Mouse (Mus musculus) lung, postnatal 36 days (tissue): ENCODE measurements around the gene Hist2h2ac.
A peak's percentile ranks its signal among the peaks of the same experiment; 100 is the strongest.
"Not testable (repeated sequence)": the region's sequence is repeated elsewhere in the genome, so short reads cannot be mapped to it uniquely, and the experiment has no call there.

Experiments
- DNase-seq: peaks from one replicate; pipeline ENCODE4 v3.0.0; 2022; ENCODE audit warnings: mixed read lengths

Gene Hist2h2ac

DNA sequence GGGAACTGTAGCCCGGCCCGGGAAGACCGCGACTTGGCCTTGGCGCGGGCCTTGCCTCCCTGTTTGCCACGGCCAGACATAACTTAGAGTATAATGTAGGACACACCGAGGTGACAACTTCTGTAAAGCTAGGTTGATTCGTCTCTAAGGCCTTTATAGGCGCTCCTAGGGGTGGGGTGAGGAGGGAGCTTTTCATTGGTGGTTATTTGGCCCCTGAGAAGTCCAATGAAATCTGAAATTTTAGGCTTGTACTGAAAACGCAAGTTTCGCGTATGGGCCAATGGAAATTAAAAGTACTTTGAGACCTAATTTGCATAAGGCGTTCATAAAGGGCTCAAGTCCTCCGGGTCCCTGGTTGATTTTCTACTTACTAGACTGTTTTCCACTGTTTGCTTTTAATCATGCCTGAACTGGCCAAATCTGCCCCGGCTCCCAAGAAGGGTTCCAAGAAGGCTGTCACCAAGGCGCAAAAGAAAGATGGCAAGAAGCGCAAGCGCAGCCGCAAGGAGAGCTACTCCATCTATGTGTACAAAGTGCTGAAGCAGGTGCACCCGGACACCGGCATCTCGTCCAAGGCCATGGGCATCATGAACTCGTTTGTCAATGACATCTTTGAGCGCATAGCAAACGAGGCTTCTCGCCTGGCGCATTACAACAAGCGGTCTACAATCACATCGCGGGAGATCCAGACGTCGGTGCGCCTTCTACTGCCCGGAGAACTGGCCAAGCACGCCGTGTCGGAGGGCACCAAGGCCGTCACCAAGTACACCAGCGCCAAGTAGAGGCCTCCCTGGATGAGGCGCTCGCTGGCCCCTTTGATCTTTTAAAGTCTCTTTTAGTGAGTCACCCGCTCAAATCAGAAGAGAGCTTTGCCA, at the start of gene Hist2h2ac, which contains the start of gene Hist2h2be:
TSS of gene Hist2h2ac (minus strand) at position 116 of the 875 bp plus-strand sequence.
TSS of gene Hist2h2be (plus strand) at position 355 of the 875 bp plus-strand sequence.
- DNase-seq: peak; percentile 96

DNA sequence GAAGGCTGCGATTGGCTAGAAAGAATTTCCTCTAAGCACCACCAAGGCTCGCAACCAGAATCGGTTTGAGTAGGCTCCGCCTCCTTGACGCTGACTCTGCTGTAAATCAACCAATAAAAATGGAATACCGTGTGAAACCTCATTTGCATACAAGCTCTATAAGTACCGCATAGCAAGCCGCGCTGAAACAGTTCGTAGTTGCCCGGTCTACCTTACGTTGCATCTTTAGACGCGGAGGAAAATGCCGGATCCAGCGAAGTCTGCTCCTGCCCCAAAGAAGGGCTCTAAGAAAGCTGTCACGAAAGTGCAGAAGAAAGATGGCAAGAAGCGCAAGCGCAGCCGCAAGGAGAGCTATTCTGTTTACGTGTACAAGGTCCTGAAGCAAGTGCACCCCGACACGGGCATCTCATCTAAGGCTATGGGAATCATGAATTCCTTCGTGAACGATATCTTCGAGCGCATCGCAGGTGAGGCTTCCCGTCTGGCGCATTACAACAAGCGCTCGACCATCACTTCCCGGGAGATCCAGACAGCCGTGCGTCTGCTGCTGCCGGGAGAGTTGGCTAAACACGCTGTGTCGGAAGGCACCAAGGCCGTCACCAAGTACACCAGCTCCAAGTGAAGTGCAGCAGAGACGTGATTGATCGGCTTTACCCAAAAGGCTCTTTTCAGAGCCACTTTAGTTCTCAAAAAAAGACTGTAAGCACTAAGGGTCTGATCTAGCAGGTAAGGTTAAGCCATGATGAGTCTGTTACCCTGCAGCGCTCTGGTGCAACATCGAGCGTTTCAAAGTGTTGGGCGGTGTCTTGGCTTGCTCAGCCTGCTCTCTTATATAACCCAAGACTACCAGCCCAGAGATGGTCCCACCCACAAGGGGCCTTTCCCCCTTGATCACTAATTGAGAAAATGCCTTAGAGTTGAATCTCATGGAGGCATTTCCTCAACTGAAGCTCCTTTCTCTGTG, 49.1 kb upstream of the Hist2h2ac start, which contains the start of gene Hist2h2bb:
TSS of gene Hist2h2bb (plus strand) at position 242 of the 964 bp plus-strand sequence.
- DNase-seq: peak; percentile 98

DNA sequence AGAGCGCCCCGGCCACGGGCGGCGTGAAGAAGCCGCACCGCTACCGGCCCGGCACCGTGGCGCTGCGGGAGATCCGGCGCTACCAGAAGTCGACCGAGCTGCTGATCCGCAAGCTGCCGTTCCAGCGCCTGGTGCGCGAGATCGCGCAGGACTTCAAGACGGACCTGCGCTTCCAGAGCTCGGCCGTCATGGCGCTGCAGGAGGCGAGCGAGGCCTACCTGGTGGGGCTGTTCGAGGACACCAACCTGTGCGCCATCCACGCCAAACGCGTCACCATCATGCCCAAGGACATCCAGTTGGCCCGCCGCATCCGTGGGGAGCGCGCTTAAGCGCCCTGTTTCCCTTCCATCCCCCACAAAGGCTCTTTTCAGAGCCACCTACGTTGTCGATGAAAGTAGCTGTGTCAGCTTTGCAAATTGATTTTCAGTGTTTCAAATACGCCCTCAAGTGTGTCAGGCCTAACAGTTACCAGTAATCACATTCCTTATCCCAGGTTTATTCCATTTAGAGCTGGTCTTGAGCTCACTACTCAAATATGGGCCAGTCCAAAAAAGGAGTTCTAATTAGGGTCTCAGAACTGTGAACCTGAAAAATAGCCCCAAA, 48.2 kb upstream of the Hist2h2ac start:
- not testable (repeated sequence) for DNase-seq

DNA sequence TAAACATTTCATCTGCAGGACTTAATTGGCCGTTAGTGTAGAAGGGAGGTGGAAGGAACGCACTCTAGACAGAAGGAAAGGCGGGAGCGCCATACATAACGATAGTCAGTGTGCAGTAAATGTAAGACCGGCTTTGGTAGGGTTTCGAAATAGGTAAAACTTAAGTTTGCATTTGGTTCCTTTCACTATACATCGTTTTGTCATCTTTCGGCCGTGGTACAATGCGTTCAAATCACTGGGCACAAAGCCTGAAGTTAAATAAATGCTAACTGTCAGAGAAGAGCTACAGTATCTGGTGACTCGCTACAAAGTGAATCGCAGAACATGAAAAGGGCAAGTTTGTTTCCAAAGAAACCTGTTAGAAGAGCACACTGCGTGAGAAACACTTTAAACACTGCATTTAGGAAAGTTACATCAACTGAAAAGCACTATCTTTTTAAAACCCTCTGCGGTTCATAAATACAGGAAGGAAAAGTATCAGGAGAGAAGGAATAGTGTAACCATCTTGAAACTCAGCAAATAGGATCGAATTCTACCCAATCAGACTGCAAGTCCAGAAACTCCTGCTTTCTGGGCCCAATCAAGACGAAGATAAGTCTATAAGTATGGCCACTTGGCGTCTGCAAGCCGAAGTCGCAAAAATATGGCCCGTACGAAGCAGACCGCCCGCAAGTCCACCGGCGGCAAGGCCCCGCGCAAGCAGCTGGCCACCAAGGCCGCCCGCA, 47.5 kb upstream of the Hist2h2ac start, which contains the start of gene Hist2h3b:
TSS of gene Hist2h3b (plus strand) at position 604 of the 725 bp plus-strand sequence.
- peak; percentile 86 for DNase-seq

DNA sequence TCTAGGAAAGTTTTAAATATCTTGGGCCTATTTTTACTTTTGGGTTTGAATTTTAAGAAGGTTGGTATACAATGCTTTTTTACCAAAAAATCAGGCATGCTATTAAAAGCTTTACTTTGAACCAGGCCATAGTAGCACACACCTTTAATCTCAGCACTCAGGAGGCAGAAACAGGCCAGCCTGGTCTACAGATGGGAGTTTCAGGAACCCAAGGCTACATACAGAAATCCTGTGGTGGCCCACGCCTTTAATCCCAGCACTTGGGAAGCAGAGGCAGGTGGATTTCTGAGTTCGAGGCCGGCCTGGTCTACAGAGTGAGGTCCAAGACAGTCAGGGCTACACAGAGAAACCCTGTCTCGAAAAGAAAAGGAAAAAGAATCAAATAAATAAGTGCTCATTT, 46.9 kb upstream of the Hist2h2ac start:
- DNase-seq: no peak

DNA sequence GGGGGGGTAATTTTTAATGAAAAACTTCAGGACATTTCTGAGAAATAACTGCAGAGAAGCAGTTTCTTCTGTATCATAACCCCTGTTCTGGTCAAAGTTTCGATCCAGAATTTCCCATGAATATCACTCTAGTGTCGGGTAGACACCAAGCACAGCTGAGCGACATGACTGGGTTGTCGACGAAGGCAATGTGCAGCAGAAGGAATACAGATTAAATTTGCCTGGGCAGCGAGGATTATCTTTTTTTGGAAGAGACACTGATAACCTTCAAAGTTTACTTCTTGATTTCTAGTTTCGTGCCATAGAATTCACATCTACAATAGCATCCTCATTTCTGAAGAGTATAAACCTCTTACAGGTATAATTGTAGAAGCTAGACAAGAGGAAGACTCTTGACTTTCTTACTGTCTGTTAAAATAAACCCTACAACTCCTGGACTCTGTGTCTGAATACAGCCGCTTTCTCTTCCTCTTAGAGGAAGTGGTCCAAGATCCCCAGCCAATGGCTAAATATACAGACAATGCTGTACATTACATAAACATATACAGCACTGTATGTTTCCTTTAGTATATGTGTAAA, 45.5 kb upstream of the Hist2h2ac start:
- no peak for DNase-seq

DNA sequence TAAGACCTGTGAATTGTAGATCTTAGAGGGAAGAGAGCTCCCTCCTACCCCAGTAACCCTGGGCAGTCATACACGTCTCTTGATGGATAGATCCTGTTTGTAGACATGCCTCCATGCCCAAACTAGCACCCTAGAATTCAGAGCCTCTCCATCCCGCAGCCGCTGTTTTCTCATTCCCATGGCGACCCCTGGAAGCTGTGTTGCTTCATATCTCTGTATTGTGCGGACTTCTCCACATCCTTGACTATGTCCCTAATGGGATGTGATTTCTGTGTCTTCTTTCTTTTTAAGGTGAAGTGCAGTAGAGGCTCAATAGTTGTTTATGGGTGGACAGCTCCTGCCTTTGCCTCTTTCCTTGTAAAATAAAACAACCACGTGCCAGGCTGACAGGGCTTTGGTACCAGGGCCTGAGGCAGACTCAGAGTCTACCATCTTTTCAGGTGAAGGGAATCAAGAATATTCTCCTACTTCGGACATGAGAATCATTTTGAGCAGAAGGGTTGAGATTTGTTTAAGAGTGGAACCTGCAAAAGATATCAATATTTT, 43.8 kb upstream of the Hist2h2ac start:
- no peak for DNase-seq

DNA sequence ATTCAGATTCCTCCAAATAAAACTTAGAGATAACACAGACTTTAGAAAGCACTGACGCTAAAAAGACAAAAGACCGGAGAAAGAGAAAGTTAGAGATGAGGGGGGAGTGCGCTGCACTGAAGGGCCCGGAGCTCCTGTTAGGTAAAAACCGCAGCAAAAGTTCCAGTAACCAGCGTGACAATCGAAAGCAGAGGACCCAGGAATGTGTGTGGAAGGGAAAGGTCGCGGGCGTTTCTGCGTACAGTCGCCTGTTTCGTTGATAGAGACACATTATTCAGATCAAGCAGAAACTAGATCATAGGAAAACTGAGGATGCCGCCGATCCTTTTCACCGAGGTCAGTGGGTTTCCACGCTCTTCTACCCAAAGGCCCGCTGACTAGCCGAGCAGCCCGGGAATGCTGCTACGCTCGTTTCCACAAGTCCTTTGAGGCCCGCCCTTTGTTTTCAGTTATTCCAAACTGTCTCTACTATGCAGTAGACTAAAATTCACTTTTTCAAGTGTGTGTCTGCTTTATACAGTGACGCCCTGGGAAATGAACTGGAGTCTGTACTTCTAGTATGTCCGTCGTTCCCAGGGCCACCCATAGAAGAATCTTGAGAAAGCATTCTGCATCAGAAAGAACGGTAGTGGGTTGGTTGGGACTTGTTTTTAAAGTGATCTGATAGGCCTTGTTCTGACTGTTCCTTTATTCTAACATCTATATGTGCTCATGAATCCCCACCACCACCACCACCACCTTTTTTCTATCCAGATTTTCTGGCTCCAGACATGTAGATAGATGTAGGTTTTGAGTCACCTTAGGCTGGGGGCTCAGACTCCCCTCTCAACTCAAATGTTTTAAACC, 43.1 kb upstream of the Hist2h2ac start:
- DNase-seq: peak; percentile 46

DNA sequence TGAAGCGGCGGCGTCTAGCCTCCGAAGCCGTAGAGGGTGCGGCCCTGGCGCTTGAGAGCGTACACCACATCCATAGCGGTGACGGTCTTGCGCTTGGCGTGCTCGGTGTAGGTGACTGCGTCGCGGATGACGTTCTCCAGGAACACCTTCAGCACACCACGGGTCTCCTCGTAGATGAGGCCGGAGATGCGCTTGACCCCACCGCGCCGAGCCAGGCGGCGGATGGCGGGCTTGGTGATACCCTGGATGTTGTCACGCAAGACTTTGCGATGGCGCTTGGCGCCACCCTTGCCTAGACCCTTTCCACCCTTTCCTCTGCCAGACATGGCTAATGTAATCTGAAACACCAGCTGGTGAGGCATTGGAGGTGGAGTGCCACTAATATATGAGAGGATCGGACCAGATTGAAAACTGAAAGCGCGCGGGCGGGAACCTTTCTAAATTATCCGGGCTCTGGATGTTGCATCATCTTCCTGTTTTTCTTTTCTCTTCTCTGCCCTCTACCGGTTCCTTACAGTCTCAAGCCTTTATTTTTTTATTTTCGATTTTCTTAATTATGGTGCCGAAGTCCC, 42.4 kb upstream of the Hist2h2ac start, which contains the start of gene Hist2h4:
TSS of gene Hist2h4 (minus strand) at position 333 of the 572 bp plus-strand sequence.
- DNase-seq: peak; percentile 99

DNA sequence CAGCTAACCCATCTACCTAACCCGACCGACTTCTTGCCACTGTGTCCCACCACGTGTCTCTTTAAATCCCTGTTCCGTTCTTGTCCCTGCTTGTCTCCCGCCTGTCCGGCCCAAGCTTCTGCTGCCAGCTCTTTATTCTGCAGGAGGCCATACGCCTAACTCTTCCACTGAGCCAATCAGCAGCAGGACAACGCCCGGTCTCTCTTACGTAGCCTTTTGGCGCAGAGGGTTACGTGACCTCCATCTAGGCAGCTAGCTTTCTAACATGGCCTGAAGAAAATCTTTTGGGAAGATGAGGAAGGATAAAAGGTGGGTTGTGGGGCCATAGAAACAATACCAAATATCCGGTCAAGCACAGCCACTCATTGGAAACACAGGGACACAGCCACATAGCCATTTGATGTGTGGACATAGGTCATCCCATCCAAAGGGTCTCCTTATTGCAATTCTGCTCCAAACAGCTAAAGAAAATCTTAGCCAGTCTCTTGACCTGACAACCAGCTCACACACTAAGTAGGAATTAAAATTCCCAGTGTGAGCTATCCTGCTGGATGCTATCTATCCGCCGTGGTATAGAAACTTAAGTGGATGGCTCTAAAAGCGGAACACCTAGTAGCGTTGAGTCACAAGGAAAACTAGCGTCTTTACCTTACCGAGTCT, 41.7 kb upstream of the Hist2h2ac start:
- peak; percentile 95 for DNase-seq

DNA sequence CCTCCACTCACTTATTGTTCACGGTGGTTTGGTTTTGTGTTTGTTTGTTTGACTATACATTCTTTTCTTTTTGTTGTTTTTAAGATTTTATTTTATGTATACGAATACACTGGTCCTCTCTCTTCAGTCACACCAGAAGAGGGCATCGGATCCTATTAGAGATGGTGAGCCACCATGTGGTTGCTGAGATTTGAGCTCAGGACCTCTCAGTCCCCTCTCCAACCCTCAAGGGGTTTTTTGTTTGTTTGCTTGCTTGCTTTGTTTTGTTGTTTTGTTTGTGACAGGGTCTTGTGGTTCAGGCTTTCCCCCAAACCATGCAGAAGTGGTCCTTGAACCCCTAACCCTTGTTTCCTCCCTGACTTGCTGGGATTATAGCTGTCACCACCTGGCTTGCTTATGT, 40.9 kb upstream of the Hist2h2ac start:
- DNase-seq: no peak

DNA sequence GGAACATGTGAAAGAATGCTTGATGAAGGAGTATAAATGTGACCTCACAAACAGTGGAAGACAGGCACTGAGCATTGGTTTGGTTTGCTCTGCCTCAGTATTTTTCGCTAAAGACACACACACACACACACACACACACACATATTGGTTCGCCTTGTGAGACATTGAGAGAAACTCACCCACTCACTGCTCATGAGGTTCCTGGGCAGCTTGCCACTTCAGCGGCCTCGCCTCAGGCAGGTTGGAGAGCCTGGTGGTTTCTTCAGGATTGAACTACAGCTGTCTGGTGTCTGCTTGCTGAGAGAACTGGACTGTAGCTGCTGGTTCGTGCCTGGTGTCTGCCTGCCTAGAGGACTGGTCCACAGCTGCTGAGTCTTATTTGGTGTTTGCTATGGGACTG, 39.5 kb upstream of the Hist2h2ac start:
- no peak for DNase-seq

DNA sequence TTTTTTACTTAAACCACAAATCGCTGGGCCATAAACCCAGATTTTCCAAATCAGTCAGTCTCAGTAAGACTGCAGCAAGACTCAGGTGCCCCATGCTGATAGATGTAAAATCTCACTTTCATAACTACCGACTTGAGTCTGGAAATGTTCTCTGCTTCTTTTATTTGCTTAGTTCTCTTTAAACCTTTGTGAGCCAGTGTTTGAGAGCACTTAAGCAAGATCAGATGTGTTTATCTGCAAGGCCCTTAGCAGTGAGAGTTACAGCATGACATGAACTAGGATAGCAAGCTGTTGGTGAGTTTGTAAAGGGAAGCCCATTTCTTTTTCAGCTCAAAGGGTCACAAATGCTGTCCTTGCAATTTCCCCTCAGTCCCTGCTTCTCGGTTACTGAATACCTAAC, 36.5 kb upstream of the Hist2h2ac start:
- peak; percentile 44 for DNase-seq

DNA sequence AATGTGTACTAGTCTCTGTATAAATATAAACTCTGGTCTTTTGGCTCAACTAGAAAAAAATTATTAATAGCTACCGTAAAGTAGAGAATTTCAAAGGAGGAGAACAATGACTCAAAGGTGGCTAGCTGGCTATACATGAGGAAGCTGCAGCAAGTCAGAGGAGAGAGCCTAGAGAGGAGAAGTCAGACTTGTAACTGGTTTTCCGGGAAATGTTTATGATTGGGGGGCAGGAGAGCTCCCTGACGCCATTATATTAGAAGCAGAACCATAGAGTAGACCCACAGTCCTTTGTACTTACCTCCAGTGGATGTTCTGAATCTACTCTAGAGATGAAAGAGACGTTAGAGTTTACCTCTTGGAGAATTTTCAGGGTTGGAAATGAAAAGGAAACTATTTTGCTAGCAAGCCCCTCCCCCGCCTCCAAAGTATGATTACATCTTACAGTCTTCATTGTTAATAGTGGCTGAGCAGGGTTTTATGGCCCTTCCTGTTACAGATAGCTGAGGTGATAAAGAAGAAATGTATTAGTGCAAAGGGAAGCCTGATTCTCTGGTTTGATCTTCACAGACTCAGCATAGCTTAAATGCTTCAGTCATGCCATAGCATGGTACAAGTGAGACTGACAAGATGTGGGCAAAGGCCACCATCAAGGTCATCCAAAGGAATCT, 35.4 kb upstream of the Hist2h2ac start:
- DNase-seq: peak; percentile 56

DNA sequence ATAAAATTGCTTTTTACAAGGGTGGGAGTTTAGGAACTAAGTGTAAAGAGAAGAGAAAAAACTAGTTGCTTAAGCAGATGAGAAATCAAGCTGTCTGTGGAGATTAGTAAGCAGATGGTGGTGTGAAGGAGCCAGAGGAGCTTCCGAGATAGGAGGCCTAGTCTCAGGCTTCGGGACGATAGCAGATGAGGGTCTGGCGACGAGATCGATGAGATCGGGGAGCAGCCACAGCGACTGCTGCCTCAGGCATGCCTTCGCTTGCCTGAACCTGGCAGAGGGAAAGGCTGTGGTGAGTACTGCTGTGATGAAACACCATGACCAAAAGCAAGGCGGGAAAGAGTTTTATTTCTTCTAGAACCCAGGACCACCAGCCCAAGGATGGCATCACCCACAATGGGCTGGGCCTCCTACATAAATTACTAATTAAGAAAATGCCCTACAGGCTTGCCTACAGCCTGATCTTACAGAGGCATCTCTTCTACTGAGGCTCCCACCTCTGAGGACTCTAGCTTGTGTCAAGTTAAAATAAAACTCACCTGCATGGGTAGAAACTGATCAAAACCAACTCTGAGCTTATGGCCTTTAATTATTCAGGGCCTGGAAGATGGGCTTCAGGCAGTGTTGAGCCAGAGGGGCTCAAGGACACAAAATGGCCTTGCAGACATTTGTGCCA, 34.1 kb upstream of the Hist2h2ac start:
- DNase-seq: no peak

DNA sequence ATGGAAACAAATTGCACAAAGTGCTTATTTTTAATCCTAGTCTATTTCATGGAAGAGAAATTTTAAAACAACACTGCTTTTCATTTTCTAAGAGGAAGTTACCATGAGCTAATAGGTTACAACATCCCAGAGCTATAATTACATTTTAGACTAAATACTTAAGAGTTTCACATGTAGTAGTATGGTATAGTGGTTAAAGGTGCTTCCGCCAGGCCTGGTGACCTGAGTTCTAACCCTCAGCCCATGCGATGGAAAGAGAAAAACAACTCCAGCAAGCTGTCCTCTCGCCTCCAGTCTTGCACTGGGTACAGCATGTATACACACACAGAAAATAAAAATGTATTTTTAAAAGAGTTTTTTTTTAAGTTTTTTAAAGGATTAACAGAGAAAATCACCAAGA, 31.1 kb upstream of the Hist2h2ac start:
- no peak for DNase-seq

DNA sequence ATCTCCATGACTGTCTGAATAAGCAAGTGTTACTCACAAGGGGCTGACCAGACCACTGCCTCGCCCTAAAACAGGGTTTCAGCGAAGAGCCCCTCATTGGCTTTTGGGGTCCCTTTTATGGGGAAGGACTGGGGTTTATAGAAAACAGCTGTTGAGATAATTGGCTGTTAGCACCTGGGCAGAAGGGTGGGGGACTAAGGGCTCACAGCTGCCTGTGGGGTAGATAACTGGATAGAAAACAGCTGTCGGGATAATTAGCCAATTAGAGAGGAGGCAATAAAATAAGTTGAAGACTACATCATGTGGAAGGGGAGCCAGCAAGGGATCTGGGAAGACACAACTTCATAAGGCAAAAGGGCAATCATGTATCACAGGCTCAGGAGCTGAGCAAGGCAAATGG, 30.2 kb upstream of the Hist2h2ac start:
- DNase-seq: no peak

DNA sequence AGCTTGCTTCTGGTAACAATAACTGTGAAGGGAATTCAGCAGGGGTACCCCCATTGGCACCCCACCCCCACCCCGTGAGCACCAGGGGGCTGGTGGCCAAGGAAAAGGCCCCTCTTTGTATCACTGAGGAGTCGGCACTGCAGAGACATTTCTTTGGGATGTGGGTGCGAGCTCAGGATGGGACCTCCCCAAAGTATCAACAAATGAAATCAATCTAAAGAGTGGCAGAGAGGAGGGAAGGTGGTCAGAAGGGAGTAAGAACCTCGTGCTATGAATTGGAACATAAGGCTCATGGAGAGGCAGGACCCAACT, 28.3 kb upstream of the Hist2h2ac start:
- DNase-seq: no peak
